ENCODE assay signal across 15 mouse cellular contexts in genomic region chr11:85681580-85682419, GRCm38 (mm10).
DNase-seq lines count a peak whose midpoint lies in the region; ATAC-seq lines count a peak whose summit lies in the region.
"Had no signal": no experiment of that assay in that cellular context is flagged by ENCODE, and none has a peak within 500 bp of the region (broad histone marks: within the 10 kb centered on the region; RNA-seq: fewer than 3 reads in every experiment).

No protein-coding gene starts in this region.

- no peak overlapping the region for H3K4me2 ChIP-seq in liver, embryonic 11.5 days
- H3K4me2 ChIP-seq in kidney, embryonic 14.5 days (replicated peaks; ENCODE audit: low read depth, low read length): no peak overlapping the region
- H3K4me2 ChIP-seq: forebrain, embryonic 13.5 days; heart, embryonic 15.5 days; hindbrain, embryonic 12.5 days; limb, embryonic 15.5 days had no signal

- peak; percentile 12 for DNase-seq in cerebellum, adult 11-12 months
- no peak for DNase-seq in cerebellum, adult 11 months
- peak; percentile 57 to 64 for DNase-seq in adrenal gland, postnatal 36 days
- DNase-seq in embryonic facial prominence, embryonic 10.5 days (ENCODE audit: low spot score): no peak
- no peak for DNase-seq in liver, embryonic 11.5 days (ENCODE audit: low spot score)
- DNase-seq: heart, adult 2 months; liver, postnatal 0 days; thymus, adult 18-20 months had no signal

- no peak overlapping the region for H3K9ac ChIP-seq in liver, embryonic 11.5 days (ENCODE audit: low read depth, low read length)
- no peak overlapping the region for H3K9ac ChIP-seq in kidney, embryonic 14.5 days (ENCODE audit: low read depth, low read length)
- H3K9ac ChIP-seq: forebrain, embryonic 13.5 days; heart, embryonic 15.5 days; hindbrain, embryonic 12.5 days; limb, embryonic 15.5 days; liver, postnatal 0 days had no signal

- peaks cover 50% of the 10 kb centered on the region for H3K27me3 ChIP-seq in megakaryocyte, embryonic 14.5 days (replicated peaks)
- H3K27me3 ChIP-seq in embryonic facial prominence, embryonic 10.5 days (replicated peaks; ENCODE audit: low read depth, poor library complexity, severe bottlenecking): peaks cover 7% of the 10 kb centered on the region
- 0 out of 2 replicates have a peak, but pooled peaks cover 2% of the 10 kb centered on the region for H3K27me3 ChIP-seq in liver, embryonic 11.5 days (replicated peaks; ENCODE audit: control insufficient read depth, insufficient read depth, low read length)
- H3K27me3 ChIP-seq in kidney, embryonic 14.5 days (ENCODE audit: control insufficient read depth, insufficient read depth, low read length): no peaks in the 10 kb centered on the region
- H3K27me3 ChIP-seq: heart, embryonic 15.5 days; hindbrain, embryonic 12.5 days; limb, embryonic 15.5 days had no signal

- peaks cover 13% of the 10 kb centered on the region for H3K9me3 ChIP-seq in megakaryocyte, embryonic 14.5 days
- H3K9me3 ChIP-seq in embryonic facial prominence, embryonic 10.5 days: no peaks in the 10 kb centered on the region
- no peaks in the 10 kb centered on the region for H3K9me3 ChIP-seq in liver, embryonic 11.5 days (ENCODE audit: control insufficient read depth, low read length)
- H3K9me3 ChIP-seq in kidney, embryonic 14.5 days (ENCODE audit: control insufficient read depth, low read length): no peaks in the 10 kb centered on the region
- H3K9me3 ChIP-seq: forebrain, embryonic 13.5 days; heart, embryonic 15.5 days; hindbrain, embryonic 12.5 days; limb, embryonic 15.5 days had no signal

- WGBS in embryonic facial prominence, embryonic 10.5 days: 74% methylated on average over 11 of the region's 11 CpGs
- WGBS in liver, embryonic 11.5 days: 72% methylated on average over 11 of the region's 11 CpGs
- 84% methylated on average over 11 of the region's 11 CpGs for WGBS in kidney, embryonic 14.5 days

- ATAC-seq in megakaryocyte, adult 5-6 weeks (ENCODE audit: poor library complexity, severe bottlenecking): no peak
- ATAC-seq in liver, embryonic 11.5 days (replicated peaks; ENCODE audit: low FRiP score): no peak
- ATAC-seq in kidney, embryonic 14.5 days (ENCODE audit: low FRiP score, low TSS enrichment): no peak
- ATAC-seq: forebrain, embryonic 13.5 days; liver, postnatal 0 days had no signal

- peaks cover 50% of the 10 kb centered on the region for H3K4me1 ChIP-seq in megakaryocyte, embryonic 14.5 days
- H3K4me1 ChIP-seq in embryonic facial prominence, embryonic 10.5 days: peaks cover 61% of the 10 kb centered on the region
- no peaks in the 10 kb centered on the region for H3K4me1 ChIP-seq in liver, embryonic 11.5 days (replicated peaks; ENCODE audit: control insufficient read depth, insufficient read depth, low read length)
- H3K4me1 ChIP-seq in kidney, embryonic 14.5 days (ENCODE audit: control insufficient read depth, insufficient read depth, low read length): peaks cover 4% of the 10 kb centered on the region; the same call in 1 of the 2 replicates

- H3K27ac ChIP-seq in embryonic facial prominence, embryonic 10.5 days (replicated peaks): peak overlapping the region; percentile 35; the same call in 1 of the 2 replicates
- no peak overlapping the region for H3K27ac ChIP-seq in liver, embryonic 11.5 days (ENCODE audit: low read depth, low read length)
- H3K27ac ChIP-seq in kidney, embryonic 14.5 days (ENCODE audit: low read depth, low read length): no peak overlapping the region
- H3K27ac ChIP-seq: forebrain, embryonic 13.5 days; heart, adult 2 months; heart, embryonic 15.5 days; hindbrain, embryonic 12.5 days; limb, embryonic 15.5 days had no signal

- peak overlapping the region; percentile 17 for H3K4me3 ChIP-seq in megakaryocyte, embryonic 14.5 days (replicated peaks)
- no peak overlapping the region for H3K4me3 ChIP-seq in embryonic facial prominence, embryonic 10.5 days
- H3K4me3 ChIP-seq in liver, embryonic 11.5 days (ENCODE audit: low read depth, low read length): no peak overlapping the region
- H3K4me3 ChIP-seq in kidney, embryonic 14.5 days (ENCODE audit: low read length): no peak overlapping the region
- H3K4me3 ChIP-seq: forebrain, embryonic 13.5 days; heart, adult 2 months; heart, embryonic 15.5 days; hindbrain, embryonic 12.5 days; limb, embryonic 15.5 days had no signal

- H3K36me3 ChIP-seq in megakaryocyte, embryonic 14.5 days (replicated peaks; ENCODE audit: low read length): peaks cover 8% of the 10 kb centered on the region
- H3K36me3 ChIP-seq in embryonic facial prominence, embryonic 10.5 days (replicated peaks): no peaks in the 10 kb centered on the region
- no peaks in the 10 kb centered on the region for H3K36me3 ChIP-seq in liver, embryonic 11.5 days (ENCODE audit: control insufficient read depth, insufficient read depth, low read length)
- no peaks in the 10 kb centered on the region for H3K36me3 ChIP-seq in kidney, embryonic 14.5 days (ENCODE audit: control insufficient read depth, insufficient read depth, low read length)
- H3K36me3 ChIP-seq: heart, embryonic 15.5 days; hindbrain, embryonic 12.5 days; limb, embryonic 15.5 days had no signal

Comparison
In these comparisons a context has a peak if more than half of its experiments do, and no peak if none do; other contexts are left out.
1. DNase-seq: peak in cerebellum, adult 11-12 months (single experiment) and adrenal gland, postnatal 36 days (2 of 2); none in cerebellum, adult 11 months (single experiment), embryonic facial prominence, embryonic 10.5 days (single experiment) and liver, embryonic 11.5 days (single experiment).